Mouse (Mus musculus): ENCODE data around the gene Ces1e.

- no peak for TF ChIP-seq CTCF (IDR thresholded peaks at IDR 0.05; ENCODE audit: low read depth)
- no peak for TF ChIP-seq EP300 (IDR thresholded peaks at IDR 0.05; ENCODE audit: low read depth)
These were observed 45.2 kb upstream of the Ces1e start for GRCm38 (mm10) chr8:93274609-93275008.
